Mouse (Mus musculus): ENCODE measurements around the gene Tnik.

- no peak for TF ChIP-seq CTCF (IDR thresholded peaks at IDR 0.05; ENCODE audit: low read depth, low read length)
- no peak for TF ChIP-seq POLR2A (IDR thresholded peaks at IDR 0.05; ENCODE audit: insufficient read depth, low read length)
- no peak for TF ChIP-seq EP300 (IDR thresholded peaks at IDR 0.05; ENCODE audit: insufficient read depth, low read depth, low read length)
Measured at GRCm38 (mm10) chr3:28540121-28540520, 277.1 kb downstream of the Tnik start.
